Mouse (Mus musculus): ENCODE data around the gene Cym.

Gene Cym

DNA sequence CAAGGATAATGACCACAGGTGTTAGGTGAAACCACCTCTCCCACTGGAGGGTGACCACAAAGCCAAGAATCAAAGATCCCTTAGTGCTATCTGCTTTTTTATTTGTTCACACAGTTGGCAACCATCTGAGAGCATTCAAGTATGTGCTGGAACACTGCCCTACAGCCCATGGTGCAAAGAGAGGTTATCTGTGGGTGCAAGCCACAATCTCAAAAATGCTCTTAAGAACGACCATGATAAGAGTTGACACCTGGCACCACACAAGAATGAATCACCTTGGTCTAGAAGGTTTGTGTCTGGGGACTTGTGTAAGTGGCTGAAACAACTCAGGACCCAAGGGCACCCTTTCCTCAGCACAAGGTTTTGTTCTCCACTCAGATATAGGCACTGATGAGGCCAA is 1.7 kb upstream of the Cym start:
- peak in 1 of 2 experiments; percentile 24 for DNase-seq

DNA sequence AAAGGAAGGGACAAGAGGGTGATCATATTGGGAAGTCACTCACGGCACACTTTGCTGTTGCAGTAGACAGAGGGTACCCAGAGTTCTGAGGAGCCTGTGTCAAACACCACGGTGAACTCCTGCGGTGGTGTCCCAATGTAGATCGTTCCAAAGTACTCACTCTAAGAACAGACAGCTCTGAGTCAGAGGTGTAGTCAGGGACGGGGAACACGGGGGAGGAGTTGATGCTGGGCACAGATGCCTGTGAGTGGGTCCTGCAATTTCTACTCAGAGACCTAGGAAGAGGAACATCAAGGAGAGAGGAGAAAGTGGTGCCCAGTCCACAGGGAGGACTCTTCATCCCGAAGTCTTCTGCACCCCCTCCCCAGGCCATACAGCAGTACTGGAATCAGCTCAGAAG is 3.0 kb downstream of the Cym start:
- no peak for DNase-seq

DNA sequence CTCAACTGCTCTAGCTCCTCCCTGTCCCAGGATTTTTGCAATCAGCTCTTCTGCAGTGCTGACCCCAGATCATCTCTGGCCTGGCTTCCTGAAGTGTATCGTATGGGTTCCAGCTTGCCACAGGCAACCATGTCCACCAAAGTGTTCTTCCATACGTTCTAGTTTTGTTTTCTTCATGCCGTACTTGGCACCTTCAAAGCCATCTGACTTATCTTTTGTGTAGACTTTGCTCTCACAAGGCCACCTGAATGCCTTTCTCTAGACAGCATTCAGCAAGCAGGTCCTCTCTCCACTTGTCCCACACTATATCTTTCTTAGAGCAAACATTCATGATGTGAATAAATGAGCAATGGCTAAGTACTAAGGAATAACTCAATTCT is 4.4 kb downstream of the Cym start:
- DNase-seq: no peak

DNA sequence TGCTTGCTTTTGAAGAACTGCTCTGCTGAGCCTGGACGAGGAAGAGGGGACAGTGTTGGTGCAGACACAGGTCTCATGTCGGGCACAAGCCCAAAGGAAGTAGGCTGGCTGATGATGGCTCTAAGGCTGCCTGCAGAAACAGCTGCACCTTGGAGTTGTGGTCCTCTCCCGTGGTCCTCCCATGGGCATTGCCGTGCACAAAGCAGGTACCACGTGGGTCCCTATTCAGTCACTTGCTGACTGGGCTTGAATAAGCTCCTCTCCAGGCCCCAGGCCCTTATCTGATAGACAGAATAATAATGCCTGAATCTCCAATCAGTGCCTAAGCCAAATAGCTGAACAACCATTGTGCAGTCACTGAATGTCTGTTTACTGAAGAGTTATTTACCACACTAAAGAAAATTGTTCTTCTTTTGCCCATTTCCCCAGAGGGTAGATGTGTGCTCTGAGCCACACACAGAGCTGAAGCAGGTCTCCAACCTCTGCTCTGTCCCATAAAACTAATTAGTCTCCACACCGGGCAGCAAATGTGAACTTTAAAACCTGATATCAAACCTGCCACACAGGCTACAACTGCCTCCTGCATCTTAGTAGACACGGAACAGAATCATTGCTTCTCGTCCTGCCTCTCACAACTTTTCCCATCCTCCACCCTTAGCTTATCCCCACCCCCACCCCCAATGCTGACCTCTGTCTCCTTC is 5.0 kb downstream of the Cym start:
- DNase-seq: no peak

DNA sequence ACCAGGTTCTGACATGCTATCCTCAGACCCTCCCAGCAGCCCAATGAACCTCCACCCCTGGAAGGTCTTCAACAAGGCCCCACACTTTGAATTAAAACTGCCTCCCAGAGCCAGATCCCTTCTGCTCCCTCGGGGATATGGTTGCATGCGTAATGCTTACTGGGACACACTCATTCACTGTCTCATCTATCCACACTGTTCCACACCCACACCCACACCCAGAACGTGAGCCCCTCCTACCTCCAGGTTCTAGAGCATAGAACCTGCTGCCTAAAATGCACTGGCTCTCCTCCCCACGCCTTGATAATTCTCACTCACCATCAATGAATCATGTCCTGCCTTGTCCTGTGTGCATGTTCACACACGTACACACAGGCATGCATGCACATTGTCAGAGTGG is 6.9 kb downstream of the Cym start:
- no peak for DNase-seq

DNA sequence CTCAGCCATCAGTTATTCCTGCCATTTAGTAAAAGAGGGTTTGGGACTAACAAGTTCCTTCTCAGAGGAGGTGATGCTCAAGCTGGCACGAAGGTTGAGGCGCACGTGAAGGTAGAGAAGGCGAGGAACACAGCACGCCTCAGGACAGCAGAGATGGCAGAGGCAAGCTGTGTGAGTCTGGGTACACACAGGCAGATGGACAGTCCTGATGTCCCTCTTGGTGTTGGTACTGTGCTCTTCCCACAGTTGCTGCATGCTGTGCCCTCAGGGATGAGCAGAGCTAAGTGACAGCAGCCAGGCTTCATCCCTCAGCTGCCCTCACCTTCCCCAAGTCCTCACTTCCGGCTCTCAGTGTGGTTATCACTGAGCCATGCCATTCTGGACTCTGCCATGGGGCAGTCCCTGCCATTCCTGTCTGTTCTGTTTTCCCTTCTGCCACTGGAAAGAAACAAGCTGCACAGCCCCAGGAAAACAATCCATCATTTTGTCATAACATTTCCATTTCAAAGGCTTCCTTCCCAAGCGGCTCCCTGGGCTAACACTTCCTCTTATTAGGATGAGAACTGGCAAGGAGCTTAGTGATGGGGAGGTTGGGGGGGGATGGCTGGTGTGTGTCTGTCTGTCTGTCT is 13.8 kb downstream of the Cym start:
- no peak for DNase-seq

DNA sequence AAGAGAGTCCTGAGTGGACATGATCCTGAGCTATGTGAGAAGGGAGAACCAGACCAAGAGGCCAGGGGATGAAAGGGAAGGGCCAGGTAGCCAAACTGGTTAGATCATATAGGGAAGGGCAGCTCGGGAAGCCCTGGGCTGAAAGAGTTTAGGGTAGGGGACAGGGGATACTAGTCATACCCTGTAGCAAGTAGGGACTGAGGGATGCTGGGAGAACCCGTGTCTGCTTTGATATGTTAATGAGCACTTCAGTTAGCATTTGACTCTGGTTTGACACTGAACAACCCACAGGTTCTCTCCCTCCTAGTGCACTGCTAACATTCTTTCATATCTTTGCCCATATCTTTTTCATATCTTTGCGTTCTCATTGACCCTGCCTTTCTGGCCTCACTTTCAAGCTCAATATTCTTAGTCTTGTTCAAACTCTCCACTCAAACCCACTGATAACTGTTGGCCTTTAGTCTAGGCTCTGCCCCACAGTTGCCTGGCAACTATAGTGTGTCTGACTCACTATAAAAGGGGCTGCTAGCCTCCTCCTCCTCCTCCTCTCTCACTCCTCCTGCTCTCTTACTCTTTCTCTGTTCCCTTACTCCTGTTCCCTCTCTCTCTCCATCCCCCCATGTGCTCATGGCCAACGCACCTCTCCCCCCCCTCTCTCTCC is 14.9 kb downstream of the Cym start:
- DNase-seq: no peak

DNA sequence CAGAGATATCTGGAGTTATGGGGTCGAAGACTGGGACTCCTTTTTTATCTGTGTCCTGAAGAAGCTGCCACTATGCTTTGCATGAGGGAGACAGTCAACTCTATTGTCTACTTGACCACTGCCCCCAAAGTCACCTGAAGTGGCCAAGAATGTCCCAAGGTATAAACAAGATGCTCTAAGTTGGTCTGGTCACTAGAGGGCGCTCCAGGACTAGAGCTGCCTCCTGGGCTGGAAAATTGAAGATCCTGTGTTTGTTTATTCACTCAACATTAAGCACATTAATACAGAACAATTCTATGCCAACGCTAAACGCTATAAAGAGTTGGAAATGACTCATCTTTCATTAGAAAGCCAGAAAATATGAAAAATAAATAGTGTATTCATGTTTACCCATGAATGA is 15.5 kb downstream of the Cym start:
- DNase-seq: peak; percentile 42 to 61

DNA sequence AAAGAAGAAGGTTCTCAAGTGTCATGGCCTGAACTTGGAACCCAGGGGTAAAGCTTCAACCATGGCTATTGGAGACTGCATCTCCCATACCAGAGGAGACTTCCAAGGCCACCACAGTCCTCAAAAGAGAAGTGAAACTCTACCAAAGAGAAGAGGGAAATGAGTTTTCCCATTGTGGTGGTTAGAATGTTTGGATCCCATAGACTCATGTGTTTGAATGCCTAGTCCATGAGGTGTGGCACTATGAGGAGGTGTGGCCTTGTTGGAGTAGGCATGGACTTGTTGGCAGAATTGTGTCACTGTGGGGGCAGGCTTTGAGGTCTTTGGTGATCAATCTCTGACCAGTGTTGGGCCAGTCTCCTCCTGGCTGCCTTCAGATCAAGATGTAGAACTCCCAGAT is 16.4 kb downstream of the Cym start:
- no peak for DNase-seq

DNA sequence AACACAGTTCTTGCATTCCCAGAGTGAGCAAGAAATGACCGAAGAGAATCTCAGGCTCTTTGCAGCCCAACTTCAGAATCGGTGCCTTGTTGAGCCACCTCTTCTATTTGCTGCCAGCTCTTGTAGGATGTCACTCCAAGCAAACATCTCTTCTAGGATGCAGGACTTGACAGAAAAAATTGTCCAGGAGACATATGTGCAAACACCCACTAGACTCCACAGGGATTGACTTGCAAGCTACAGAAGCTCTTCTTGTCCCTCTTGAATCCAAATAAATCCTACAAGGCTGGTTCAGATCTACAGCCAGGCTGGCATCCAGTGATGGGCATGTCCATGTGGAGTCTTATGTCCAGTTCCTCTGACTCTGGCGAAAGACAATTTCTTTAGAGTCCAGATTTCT is 17.1 kb downstream of the Cym start:
- no peak for DNase-seq

DNA sequence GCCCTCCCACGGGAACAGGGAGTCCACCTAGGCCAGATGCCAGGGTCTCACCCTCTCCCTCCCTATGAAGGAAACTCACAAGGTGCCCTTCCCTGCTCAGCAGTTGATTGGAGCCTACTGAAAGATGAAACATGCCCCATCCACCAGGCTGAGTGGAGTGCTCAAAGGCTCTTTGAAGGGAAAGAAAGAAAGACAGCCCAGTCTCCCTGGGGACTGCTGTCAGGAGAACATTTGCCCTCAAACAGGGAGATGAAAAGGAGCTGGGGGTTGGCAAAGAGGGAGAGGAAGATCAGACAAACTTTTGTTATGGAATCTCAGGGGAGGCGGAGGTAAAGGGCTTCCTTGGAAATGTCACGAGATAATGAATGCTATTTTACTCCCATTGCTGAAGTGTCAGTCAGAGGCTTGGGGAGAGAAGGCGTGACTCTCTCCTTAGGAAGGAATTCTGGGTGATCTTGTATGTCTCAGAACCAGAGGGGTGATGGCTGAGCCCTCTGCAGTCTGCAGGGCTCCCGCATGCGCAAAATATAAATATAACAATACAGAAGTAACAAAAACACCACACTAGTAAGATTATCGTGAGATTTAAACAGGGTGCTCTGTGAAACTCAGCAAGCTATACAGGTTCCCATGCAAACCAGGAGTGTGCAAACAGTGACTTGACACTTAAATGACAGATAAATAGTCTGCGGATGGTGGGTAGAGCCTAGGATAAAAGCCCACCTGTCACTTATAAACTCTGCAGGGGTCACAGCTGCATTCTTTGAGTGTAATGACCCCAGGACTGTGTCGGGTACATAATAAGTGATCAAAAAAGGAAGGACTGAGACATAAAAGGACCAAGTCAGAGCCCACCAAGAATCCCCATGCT is 20.0 kb downstream of the Cym start:
- no peak for DNase-seq

DNA sequence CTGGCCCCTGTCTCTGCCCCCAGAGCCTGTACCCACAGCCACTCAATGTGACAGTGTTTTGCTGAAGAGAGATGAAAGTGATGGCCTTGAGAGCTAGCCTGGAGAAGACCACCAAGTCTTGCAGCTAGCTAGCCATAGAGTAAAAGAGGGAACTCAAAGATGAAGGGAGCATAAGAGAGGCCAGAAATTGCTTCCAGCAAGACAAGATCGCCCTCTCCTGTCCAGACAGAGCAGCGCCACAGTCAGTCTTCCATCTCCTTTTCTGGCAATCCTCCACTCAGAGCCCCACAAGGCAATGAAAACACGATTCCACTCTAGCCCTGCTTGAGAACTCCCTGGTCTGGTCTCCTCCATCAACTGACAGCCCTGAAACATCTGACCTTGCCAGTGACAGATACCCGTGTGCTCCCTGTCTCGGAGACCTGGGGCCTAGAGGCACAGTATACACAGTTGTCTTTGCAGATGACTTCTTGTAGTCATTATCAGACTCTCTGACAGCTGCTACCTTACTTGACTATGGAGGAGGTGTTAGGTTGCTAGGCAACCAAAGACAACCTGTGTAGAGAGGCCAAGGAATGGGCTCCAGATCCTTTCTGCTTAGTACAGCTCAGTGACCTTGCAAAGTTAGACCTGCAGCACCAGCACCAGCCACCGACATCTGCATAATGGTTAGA is 33.2 kb downstream of the Cym start:
- no peak for DNase-seq

DNA sequence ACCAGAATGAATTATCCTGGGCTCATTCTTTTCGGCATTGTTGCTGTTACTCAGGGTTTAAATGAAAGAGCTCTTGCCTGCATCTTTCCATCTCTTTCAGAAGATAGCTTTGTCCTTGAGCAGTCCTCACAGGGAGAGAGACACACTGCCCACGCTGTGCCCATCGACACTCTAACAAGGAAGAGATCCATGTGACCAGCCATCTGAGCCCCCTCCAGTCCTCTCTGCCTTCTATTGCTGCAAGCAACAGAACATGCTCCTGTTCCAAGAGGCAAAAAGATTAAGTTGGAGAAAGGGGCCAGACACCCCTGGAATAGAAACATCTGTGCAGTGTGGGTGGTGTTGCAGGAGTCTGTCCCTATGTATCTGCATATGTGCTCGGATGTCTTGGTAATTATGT is 34.5 kb downstream of the Cym start:
- DNase-seq: no peak

DNA sequence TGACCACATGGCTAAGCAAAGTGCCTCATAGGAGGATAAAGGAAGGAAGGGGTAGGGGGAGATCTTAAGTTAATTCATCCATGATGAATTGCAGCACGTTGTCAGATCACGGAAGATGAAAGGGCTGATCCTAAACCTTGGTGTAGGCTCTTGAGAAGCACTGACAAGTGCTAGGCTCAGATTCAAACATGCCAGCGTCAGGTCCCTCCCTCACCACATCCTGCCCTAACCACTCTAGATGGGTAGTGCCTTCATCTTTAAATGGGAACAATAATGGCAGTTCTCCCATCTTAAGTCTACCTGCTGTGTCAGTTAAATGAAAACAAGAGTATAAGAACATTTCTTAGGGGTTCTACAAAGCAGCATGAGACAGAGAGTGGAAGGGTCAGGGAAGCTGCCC is 35.9 kb downstream of the Cym start:
- no peak for DNase-seq

DNA sequence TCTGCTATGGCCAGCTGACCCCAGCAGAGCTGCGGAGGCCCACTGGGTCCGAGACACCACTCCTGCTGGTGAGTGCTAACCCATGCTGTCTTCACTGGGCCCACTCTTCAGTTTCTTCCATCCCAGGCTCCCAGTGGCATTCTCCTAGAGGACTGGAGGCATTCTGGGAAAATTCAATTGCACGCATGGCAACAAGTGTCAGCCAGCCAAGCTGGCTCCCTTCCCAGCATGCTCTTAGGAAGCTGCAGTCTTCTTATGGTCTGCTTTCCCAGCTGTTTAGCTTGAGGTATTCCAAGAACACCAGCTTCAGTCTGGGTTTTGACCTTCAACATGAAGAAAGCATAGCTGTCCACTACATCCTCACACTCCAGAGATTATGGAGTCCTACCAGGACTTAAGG is 38.4 kb downstream of the Cym start:
- DNase-seq: no peak

DNA sequence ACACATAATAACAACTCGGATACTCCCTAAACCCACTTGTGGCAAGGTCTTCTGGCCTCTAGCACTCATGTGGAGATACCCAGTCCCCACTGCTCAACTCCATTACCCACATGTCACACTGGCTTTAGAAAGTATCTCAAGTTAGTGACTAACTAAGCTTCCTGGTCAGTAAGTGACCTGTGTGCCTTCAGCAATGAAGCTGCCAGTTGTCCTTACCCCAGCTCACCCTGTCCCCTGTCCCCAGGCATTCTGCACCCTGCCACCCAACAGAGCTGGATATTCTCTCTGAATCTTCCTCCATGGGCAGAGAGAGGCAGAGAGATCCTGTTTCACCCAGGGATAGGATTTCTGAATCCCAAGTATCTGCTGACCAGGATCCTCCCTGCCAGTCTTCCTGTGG is 38.8 kb downstream of the Cym start, which contains the start of gene Kcna10:
TSS of gene Kcna10 (plus strand) at position 301 of the 400 bp plus-strand sequence.
- no peak for DNase-seq

DNA sequence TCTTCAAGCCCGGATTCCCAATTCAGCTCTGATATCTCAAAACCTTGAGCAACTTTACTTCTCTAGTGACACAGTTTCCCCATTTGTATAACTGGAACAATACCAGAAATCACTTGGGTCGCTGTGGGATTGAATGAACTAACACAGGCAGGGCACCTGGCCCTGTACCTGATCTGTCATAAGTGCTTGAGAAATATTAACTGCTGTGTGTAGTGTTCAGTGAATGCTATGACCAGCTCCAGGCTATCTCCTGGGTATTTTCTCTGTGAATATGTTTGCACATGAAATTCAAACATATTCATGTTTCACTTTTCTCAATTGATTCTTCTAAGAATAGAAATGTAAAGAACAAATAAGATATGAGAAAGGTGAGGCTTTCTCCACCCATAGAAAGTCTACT is 40.7 kb downstream of the Cym start:
- DNase-seq: no peak

DNA sequence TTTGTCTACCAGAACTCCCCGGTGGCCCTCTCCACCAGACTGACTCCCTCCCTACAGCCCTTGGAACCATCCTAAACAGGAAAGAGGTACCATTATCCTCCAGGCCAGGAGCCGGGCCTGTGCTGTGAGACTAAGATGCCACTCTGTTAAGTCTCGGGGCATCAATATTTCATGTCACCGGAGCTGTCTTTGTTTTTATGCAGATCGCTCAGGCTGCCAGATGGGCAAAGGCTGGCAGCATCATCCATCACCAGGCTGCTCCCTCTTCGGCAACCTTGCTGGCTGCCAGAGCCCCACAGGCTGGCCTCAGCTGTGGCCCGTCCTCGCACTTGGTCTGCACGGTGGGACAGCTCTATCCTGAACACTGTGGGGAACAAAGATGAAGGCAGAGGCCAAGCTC is 45.0 kb downstream of the Cym start:
- DNase-seq: no peak

DNA sequence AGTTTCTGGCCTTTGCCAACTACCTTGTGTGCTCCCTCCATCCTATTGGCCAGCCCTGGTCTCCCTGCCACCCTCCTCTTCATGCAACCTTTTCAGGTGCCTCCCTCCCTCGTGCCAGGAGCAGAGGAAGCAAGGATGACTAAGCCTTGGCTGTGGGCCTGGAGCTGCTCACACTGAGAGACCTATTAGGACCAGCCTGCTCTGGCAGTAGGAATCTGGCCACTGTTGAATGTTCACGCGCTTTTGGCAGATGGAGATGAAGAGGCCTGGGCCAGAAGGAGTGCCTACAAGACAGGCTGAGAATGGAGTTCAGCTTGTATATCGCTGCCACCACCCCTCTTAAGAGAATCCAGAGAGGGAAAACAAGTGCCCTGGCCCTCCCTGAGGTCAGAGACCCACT is 46.0 kb downstream of the Cym start:
- no peak for DNase-seq

DNA sequence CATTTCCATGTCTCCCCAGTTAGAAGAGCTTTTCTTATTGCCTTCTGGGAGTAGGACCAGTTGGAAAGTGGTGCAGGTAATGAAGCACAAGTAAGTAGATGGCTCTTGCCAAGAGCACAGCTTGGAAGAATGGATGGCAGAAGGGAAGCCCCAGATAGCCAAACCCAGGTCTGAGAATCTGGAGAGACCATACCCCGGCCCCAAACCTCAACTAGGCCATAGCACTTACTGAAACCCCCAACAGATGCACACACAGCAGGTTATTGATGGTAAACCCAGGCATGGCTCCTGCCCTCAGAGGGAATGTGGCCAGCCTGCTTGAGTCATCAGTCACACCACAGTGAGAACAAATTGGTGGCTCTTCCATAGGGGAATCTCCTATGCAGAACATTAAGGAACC is 49.0 kb downstream of the Cym start:
- no peak for DNase-seq

DNA sequence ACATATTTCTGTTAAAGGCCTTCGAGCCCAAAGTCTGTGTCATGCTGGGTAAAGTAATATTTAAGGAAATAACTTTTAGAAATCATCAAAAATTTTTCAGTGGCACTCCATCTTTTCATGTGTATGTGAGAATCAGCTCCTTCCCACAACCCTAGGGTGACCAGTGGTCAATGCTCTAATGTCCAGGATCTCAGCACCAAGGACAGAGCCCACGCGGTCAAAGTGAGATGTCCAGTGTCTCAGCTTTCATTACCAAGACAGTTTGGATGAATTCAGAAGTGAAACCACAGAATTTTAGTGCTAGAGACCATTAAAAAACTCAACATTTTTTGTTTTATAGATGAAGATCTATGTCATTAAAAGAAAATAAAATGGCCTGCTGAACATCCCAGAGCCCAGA is 49.6 kb downstream of the Cym start:
- no peak for DNase-seq

DNA sequence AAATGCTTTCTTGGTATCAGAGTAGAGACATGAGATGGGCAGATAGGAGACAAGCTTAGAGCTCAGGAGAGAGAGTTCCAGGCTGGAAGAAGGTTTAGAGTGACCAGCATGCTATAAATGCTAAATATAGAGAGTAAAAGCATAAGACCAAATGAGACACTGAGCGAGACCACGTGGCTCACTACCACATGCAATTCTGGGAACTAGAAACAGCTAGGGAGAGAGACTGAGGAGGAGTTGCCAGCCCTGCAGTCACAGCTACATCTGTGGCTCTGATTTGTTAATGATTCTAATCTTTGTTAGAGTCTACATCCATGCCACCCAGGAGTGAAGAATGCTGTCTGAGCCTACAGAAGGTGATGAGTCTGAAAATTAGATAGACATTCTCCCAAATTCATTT is 52.0 kb downstream of the Cym start:
- DNase-seq: no peak

DNA sequence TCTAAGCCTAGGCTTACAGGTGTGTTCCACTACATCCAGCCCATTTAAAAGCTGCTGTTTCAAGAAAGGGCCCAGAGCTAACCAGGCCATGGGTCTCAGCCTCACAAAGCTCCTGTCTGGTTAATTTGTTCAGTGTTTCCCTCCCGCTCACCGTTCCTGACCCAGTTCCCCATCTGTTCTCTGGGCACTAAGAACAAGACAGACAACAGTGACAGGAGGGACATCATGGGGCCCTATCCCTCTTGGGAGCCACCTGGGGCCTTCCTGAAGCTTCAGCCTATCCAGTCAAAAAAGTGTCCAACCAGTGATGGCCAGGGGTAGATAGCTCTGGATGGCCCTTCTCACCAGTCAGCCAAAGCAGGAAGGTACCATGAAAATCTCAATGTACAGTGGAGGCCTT is 58.8 kb downstream of the Cym start:
- DNase-seq: no peak
